Mouse (Mus musculus): ENCODE data around the gene Rxrg. TPM values are rescaled to one million over a fixed set of nuclear protein-coding genes. Genes with fewer than 3 reads are reported as not detected.

Rxrg gene
- polyA plus RNA-seq, 1 experiment from 2014 or later: 0.93 TPM

DNA sequence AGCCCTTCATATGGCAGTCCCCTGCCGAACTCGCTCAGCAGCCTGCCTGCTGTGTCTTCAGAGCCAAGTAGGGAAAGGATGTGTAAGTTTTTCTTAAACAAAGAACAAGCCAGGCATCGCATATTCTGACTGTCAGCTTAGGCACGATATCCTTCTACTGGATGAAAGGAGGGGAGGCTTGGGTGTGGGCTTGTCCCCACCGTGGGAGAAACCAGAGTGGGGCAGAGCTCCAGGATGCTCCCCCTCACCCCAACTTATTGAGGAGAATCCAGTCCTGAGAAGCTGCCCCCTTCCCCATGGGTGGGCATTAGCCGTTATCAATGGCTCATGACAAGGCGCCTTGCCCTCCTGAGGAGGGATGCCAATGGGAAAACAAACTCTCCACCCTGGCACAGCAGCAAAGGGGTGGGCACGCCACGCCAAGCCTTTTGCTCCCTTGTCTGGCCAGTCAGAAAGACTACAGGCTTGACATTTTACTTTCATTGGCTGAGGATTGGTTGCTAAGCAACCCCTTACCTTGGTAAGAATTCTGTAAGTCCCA lies 10.1 kb downstream of the Rxrg start:
- 43% methylated on average over 9 of the region's 9 CpGs for WGBS
- no peak for ATAC-seq (replicated peaks; ENCODE audit: insufficient number of reproducible peaks, insufficient read depth, low FRiP score, low read depth)
- Histone ChIP-seq H3K36me3 (no peaks in the 10 kb centered on the region), H3K4me3 (no peak overlapping the region), H3K4me1 (replicated peaks) (no peaks in the 10 kb centered on the region), H3K9me3 (replicated peaks) (no peaks in the 10 kb centered on the region), H3K27ac (no peak overlapping the region), H3K9ac (no peak overlapping the region), H3K4me2 (no peak overlapping the region), H3K27me3 (no peaks in the 10 kb centered on the region; the same call in 1 of the 2 replicates)

DNA sequence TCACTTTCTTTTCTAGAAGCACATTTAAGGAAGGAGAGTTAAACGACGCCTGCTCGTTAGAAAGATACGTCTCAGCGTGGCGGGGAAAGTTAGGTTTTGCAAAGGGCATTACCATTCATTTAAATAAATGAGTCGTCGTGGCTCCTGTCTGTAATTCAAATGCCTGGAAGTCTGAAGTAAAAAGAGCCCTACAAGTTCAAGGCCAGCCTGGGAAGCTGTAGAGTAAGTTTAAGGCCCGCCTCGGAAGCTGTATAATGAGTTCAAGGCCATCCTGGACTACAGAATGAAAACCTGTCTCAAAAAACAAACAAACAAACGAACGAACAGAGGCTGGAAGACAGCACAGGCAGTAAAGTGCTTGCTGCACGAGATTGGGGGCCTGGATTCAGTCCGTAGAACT lies 18.9 kb downstream of the Rxrg start:
- Histone ChIP-seq H3K4me3 (no peak overlapping the region), H3K27me3 (peaks cover 4% of the 10 kb centered on the region; the same call in 1 of the 2 replicates), H3K9ac (no peak overlapping the region), H3K4me1 (replicated peaks) (peaks cover 3% of the 10 kb centered on the region; the same call in 1 of the 2 replicates), H3K9me3 (replicated peaks) (no peaks in the 10 kb centered on the region), H3K4me2 (no peak overlapping the region), H3K36me3 (no peaks in the 10 kb centered on the region), H3K27ac (no peak overlapping the region)
- ATAC-seq (replicated peaks; ENCODE audit: insufficient number of reproducible peaks, insufficient read depth, low FRiP score, low read depth): no peak
- 79% methylated on average over 14 of the region's 14 CpGs for WGBS

DNA sequence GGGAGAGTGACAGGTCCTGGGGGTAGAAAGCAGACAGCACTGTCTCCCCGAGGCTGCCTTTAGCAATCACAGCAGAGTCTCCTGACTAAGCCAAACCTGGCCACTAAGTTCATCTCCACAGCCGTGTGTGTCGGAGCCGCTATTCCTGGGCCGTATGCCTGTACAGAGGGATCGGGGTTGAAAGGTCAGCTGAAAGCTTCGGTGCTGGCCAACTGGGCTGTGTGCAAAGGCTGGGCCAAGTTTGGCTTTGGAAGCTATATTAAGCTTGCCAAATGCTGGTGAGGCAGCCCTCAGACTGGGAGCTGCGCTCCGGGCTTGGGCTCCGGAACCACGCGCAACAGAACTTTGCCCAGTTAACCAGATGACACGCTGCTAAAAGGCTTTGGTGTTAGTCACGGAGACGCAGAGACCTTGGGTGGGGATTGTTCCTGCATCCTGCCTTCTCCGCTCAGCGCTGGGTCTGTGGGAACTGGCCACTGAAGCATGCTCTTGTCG lies 19.9 kb downstream of the Rxrg start:
- Histone ChIP-seq H3K9me3 (replicated peaks) (no peaks in the 10 kb centered on the region), H3K27me3 (peaks cover 4% of the 10 kb centered on the region; the same call in 1 of the 2 replicates), H3K4me1 (replicated peaks) (peaks cover 3% of the 10 kb centered on the region; the same call in 1 of the 2 replicates), H3K9ac (no peak overlapping the region), H3K4me3 (no peak overlapping the region), H3K36me3 (no peaks in the 10 kb centered on the region), H3K27ac (no peak overlapping the region), H3K4me2 (0 out of 2 replicates have a peak overlapping the region, but pooled peaks have one; percentile 6)
- no peak for ATAC-seq (replicated peaks; ENCODE audit: insufficient number of reproducible peaks, insufficient read depth, low FRiP score, low read depth)
- WGBS: 59% methylated on average over 18 of the region's 18 CpGs

DNA sequence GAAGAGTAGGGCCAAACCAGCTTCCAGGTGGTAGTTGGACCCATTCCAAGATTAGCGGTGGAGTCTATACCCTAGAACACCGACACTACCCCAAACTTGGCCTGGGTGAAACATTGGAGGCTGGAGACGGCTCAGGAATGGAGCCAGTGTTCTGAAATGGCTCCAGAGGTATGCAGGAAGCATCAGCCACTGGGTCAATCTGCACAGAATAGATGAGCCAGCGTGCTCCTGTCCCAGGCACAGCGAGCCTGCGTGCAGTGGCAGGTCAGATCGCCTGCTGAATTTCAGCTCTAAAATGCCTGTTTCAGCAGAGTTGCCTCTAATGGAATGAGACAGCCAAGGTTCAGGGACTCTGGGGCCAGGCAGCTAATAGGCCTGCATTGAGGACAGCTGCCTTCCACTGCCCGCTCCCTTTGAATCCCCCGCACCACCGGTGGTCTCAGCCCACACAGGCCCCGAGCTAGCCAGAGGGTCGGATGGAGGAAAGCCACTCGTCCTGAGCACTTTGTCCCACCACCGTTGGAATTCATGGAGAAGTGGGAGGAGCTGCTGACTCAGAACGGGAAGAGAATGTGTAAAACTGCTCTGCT lies 22.1 kb downstream of the Rxrg start:
- H3K36me3 ChIP-seq: no peaks in the 10 kb centered on the region
- no peak overlapping the region for H3K9ac ChIP-seq
- peaks cover 4% of the 10 kb centered on the region; the same call in 1 of the 2 replicates for H3K27me3 ChIP-seq
- H3K4me3 ChIP-seq: no peak overlapping the region
- H3K9me3 ChIP-seq (replicated peaks): no peaks in the 10 kb centered on the region
- no peak overlapping the region for H3K4me2 ChIP-seq
- peaks cover 3% of the 10 kb centered on the region; the same call in 1 of the 2 replicates for H3K4me1 ChIP-seq (replicated peaks)
- ATAC-seq (replicated peaks; ENCODE audit: insufficient number of reproducible peaks, insufficient read depth, low FRiP score, low read depth): 0 out of 2 replicates have a peak, but pooled peaks have one; percentile 10
- H3K27ac ChIP-seq: no peak overlapping the region
- 50% methylated on average over 15 of the region's 15 CpGs for WGBS

DNA sequence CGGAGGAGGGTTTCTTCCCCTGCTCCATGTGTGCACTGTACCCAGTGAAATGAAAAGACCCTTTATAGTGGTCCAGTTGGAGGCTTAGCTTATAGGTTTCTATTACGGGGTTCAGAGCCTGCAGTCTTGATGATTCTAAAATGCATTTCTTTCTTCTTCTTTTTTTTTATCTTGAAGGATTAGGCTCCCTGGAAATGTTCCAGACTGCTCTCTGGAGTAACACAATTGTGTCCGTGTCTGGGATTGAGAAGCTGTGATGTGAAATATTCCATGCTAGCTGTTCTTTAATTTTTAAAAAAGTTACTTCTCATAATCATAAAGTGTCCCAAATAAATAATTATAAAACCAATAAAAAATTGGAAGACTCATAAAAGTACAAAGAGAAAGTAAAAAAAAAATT lies 26.9 kb downstream of the Rxrg start:
- Histone ChIP-seq H3K4me1 (replicated peaks) (no peaks in the 10 kb centered on the region), H3K36me3 (no peaks in the 10 kb centered on the region), H3K9me3 (replicated peaks) (no peaks in the 10 kb centered on the region), H3K4me2 (no peak overlapping the region), H3K9ac (no peak overlapping the region), H3K4me3 (no peak overlapping the region), H3K27ac (no peak overlapping the region), H3K27me3 (peaks cover 4% of the 10 kb centered on the region; the same call in 1 of the 2 replicates)
- WGBS: 44% methylated on average over 3 of the region's 3 CpGs
- ATAC-seq (replicated peaks; ENCODE audit: insufficient number of reproducible peaks, insufficient read depth, low FRiP score, low read depth): no peak

DNA sequence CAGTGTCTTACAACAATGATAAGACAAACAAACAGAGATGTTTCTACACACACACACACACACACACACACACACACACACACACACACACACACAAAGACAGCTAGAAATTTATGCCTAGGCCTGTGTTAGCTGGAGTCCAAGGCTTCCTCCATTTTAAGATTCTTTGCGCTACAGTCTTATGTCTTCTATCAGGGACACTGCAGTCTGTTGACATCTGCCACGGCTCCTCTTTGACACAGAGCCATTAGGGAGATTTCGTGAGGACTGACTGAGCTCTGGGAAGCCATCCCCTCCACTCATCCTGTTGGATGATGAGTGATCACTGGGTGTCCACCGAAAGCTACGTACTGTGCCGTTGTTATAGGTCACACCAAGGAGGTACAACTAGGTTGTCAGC lies 33.6 kb downstream of the Rxrg start:
- ATAC-seq (replicated peaks; ENCODE audit: insufficient number of reproducible peaks, insufficient read depth, low FRiP score, low read depth): no peak
- H3K4me1 ChIP-seq (replicated peaks): no peaks in the 10 kb centered on the region
- 53% methylated on average over 6 of the region's 6 CpGs for WGBS

DNA sequence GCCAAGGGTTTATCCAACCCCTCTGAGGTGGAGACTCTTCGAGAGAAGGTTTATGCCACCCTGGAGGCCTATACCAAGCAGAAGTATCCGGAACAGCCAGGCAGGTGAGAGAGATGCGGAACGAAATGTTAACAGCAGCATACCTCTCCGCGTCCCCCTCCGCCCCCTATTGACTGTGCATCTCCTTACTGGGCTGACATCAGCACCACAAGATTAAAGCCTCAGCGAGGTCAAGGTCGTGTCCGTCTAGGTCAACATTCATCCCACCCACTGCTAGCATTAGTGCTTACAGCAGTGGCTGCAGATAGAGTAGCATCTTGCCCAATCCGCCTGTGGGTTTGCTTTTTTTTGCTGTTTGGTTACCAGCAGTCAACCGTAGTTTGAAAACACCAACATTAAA lies 37.5 kb downstream of the Rxrg start:
- no peaks in the 10 kb centered on the region for H3K9me3 ChIP-seq (replicated peaks)
- 50% methylated on average over 12 of the region's 12 CpGs for WGBS
- H3K27ac ChIP-seq: no peak overlapping the region
- H3K27me3 ChIP-seq: peaks cover 8% of the 10 kb centered on the region; the same call in 1 of the 2 replicates
- H3K4me3 ChIP-seq: no peak overlapping the region
- no peaks in the 10 kb centered on the region for H3K4me1 ChIP-seq (replicated peaks)
- H3K4me2 ChIP-seq: no peak overlapping the region
- H3K36me3 ChIP-seq: no peaks in the 10 kb centered on the region
- no peak for ATAC-seq (replicated peaks; ENCODE audit: insufficient number of reproducible peaks, insufficient read depth, low FRiP score, low read depth)
- H3K9ac ChIP-seq: no peak overlapping the region

More for the DNA sequence above, 33.6 kb downstream of the Rxrg start:
- Histone ChIP-seq H3K4me2 (no peak overlapping the region), H3K27ac (no peak overlapping the region), H3K9ac (no peak overlapping the region), H3K27me3 (no peaks in the 10 kb centered on the region), H3K9me3 (replicated peaks) (no peaks in the 10 kb centered on the region), H3K36me3 (no peaks in the 10 kb centered on the region), H3K4me3 (no peak overlapping the region)

DNA sequence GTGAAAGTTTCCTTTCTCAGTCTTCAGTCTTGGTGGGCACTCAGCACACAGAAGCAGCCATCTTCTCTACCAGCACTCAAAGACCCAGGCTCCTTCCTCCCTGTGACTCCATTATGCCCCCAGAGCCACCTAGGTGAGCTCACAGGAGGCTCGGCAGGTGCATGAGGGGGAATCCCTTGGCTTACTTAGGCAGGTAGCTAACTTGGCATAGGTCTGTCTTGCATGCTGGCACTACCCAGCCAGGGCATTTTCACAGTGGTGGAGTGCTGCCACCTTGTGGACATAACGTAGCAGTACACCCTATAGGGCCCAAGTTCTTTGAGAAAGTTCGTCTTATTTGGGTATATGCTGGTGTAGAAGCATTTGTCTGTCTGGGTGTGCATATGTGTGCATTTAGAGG lies 38.8 kb downstream of the Rxrg start:
- no peak overlapping the region for H3K27ac ChIP-seq
- no peak overlapping the region for H3K9ac ChIP-seq
- H3K36me3 ChIP-seq: no peaks in the 10 kb centered on the region
- H3K4me1 ChIP-seq (replicated peaks): no peaks in the 10 kb centered on the region
- H3K4me3 ChIP-seq: no peak overlapping the region
- no peak overlapping the region for H3K4me2 ChIP-seq
- H3K27me3 ChIP-seq: peaks cover 8% of the 10 kb centered on the region; the same call in 1 of the 2 replicates
- ATAC-seq (replicated peaks; ENCODE audit: insufficient number of reproducible peaks, insufficient read depth, low FRiP score, low read depth): no peak
- H3K9me3 ChIP-seq (replicated peaks): no peaks in the 10 kb centered on the region
- 11% methylated on average over 3 of the region's 3 CpGs for WGBS

DNA sequence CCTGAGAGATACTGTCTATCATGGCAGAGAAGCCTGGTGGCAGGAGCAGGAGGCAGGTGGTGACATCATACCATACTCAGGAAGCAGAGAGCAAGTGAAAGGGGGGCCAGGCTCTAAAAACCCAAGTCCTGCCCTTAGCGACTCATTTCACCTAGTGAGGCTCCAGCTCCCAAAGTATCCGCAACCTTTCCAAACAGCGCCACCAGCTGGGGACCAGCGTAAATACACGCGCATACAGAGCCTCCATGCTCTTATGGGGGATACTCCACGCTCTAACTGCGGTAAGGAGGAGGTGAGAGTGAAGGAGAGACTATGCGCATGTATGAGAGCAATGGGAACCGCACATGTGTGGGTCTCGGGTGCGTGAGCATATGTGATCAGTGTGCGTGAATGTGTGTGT lies 39.9 kb downstream of the Rxrg start:
- H3K4me2 ChIP-seq: no peak overlapping the region
- no peak overlapping the region for H3K9ac ChIP-seq
- H3K4me3 ChIP-seq: no peak overlapping the region
- ATAC-seq (replicated peaks; ENCODE audit: insufficient number of reproducible peaks, insufficient read depth, low FRiP score, low read depth): no peak
- H3K27me3 ChIP-seq: peaks cover 14% of the 10 kb centered on the region
- H3K4me1 ChIP-seq (replicated peaks): no peaks in the 10 kb centered on the region
- H3K36me3 ChIP-seq: no peaks in the 10 kb centered on the region
- H3K27ac ChIP-seq: no peak overlapping the region
- 27% methylated on average over 13 of the region's 13 CpGs for WGBS
- no peaks in the 10 kb centered on the region for H3K9me3 ChIP-seq (replicated peaks)

DNA sequence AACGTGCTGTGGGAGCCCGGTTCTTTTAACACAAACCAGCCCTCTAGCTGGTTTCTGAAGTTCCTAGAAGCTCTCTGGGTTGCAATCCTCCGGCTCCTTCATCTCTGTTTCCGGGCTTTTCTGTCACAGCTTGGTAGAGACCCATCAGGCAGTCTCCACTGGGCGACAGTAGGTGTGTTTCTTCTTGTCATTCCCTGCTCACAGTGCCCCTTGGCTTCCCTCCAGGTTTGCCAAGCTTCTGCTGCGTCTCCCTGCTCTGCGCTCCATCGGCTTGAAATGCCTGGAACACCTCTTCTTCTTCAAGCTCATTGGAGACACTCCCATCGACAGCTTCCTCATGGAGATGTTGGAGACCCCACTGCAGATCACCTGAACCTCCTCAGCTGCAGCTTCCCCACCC lies 40.7 kb downstream of the Rxrg start:
- Histone ChIP-seq H3K36me3 (no peaks in the 10 kb centered on the region), H3K4me2 (no peak overlapping the region), H3K27ac (no peak overlapping the region), H3K4me1 (replicated peaks) (no peaks in the 10 kb centered on the region), H3K4me3 (no peak overlapping the region), H3K27me3 (peaks cover 21% of the 10 kb centered on the region), H3K9me3 (replicated peaks) (no peaks in the 10 kb centered on the region), H3K9ac (no peak overlapping the region)
- no peak for ATAC-seq (replicated peaks; ENCODE audit: insufficient number of reproducible peaks, insufficient read depth, low FRiP score, low read depth)
- WGBS: 54% methylated on average over 9 of the region's 9 CpGs

DNA sequence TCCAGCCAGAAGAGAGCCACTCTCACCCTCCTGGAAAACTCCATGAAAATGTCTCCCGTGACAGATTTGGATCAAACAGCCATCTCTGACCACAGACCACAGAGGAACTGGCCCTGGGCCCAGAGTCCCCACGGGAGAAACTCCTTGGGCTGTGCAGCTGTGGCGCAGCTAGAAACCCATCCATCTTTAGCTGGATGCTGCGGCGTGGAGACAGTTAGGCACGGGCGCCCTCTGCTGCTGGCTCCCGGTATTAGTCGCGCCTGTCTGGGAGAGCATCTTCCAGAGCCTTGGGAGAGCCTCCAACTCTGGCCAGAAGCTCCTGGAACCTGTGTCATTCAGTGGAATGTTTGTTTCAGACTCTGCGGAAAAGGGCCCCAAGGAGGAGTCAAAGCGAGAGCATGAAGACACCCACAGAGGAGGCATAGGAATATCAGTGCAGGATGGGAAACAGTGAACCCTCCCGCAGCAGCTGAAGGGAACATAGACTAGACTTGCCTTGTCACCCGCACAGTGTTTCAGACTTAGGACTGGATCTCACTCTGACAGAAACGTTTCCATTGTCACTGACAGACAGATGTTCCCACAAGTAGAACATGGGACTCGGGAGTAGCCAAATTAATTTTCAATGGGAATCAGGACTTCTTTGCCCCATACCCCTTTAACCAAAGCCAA lies 46.8 kb downstream of the Rxrg start:
- H3K9me3 ChIP-seq (replicated peaks): no peaks in the 10 kb centered on the region
- no peak overlapping the region for H3K9ac ChIP-seq
- 16% methylated on average over 16 of the region's 16 CpGs for WGBS
- no peak overlapping the region for H3K4me3 ChIP-seq
- H3K4me2 ChIP-seq: no peak overlapping the region
- no peak overlapping the region for H3K27ac ChIP-seq
- no peaks in the 10 kb centered on the region for H3K36me3 ChIP-seq
- no peak; the same call in 1 of the 2 replicates for ATAC-seq (replicated peaks; ENCODE audit: insufficient number of reproducible peaks, insufficient read depth, low FRiP score, low read depth)
- no peaks in the 10 kb centered on the region for H3K4me1 ChIP-seq (replicated peaks)
- H3K27me3 ChIP-seq: peaks cover 26% of the 10 kb centered on the region

Measured in heart, embryonic 15.5 days (tissue).